Mouse (Mus musculus): ENCODE data around the gene Lag3.

GRCm38 (mm10) chr6:124856916-124857839 is 54.3 kb downstream of the Lag3 start, which contains the start of gene P3h3:
- TF ChIP-seq GATA1 (IDR thresholded peaks at IDR 0.05; ENCODE audit: borderline replicate concordance, low read length) (no peak), CTCF (IDR thresholded peaks at IDR 0.05; ENCODE audit: low read depth, low read length) (no peak), POLR2AphosphoS5 (IDR thresholded peaks at IDR 0.05; ENCODE audit: insufficient replicate concordance, low read depth, low read length) (no peak)
